Mouse (Mus musculus) CD4-positive, CD25-positive, alpha-beta regulatory T cell, adult 4 months (primary cell): ENCODE measurements around the gene Clcc1. TPM values are rescaled to one million over a fixed set of nuclear protein-coding genes. Genes with fewer than 3 reads are reported as not detected.
"Not testable (repeated sequence)": the region's sequence is repeated elsewhere in the genome, so short reads cannot be mapped to it uniquely, and the experiment has no call there.

Source experiments
- ATAC-seq: one replicate; pipeline ENCODE4 v1.8.0; 2017
- polyA plus RNA-seq, 2 experiments: library from polyadenylated mRNA; unstranded; fragments of 100-300 nt; shearing (Covaris generic); gene quantifications; one replicate each; pipeline ENCODE4 v1.2.1; 2017

Clcc1 gene
- polyA plus RNA-seq: 10 to 100 TPM; 69.6 to 75.5 TPM

- ATAC-seq: peak; percentile 94
Measured at GRCm38 (mm10) chr3:108653710-108654379, at the start of gene Clcc1. Gene Clcc1 (plus strand): TSS chr3:108653913.

GRCm38 (mm10) chr3:108608906-108609305 is 44.8 kb upstream of the Clcc1 start:
- no peak for ATAC-seq

- ATAC-seq: no peak
Measured at GRCm38 (mm10) chr3:108634761-108635160, 19.0 kb upstream of the Clcc1 start.

- no peak for ATAC-seq
Measured at GRCm38 (mm10) chr3:108639412-108639811, 14.3 kb upstream of the Clcc1 start.

- ATAC-seq: no peak
Measured at GRCm38 (mm10) chr3:108640998-108641397, 12.7 kb upstream of the Clcc1 start.

- ATAC-seq: no peak
Measured at GRCm38 (mm10) chr3:108644856-108645255, 8.9 kb upstream of the Clcc1 start.

- no peak for ATAC-seq
Measured at GRCm38 (mm10) chr3:108646036-108646435, 7.7 kb upstream of the Clcc1 start.

- ATAC-seq: not testable (repeated sequence)
Measured at GRCm38 (mm10) chr3:108647681-108648080, 6.0 kb upstream of the Clcc1 start.

- peak; percentile 39 for ATAC-seq
Measured at GRCm38 (mm10) chr3:108652866-108653642, 659 bp upstream of the Clcc1 start.

GRCm38 (mm10) chr3:108654566-108654965 is 853 bp downstream of the Clcc1 start:
- ATAC-seq: no peak

GRCm38 (mm10) chr3:108655486-108655885 is 1.8 kb downstream of the Clcc1 start:
- ATAC-seq: no peak

GRCm38 (mm10) chr3:108658612-108659011 is 4.9 kb downstream of the Clcc1 start:
- no peak for ATAC-seq

GRCm38 (mm10) chr3:108660941-108661340 is 7.2 kb downstream of the Clcc1 start:
- no peak for ATAC-seq

- no peak for ATAC-seq
Measured at GRCm38 (mm10) chr3:108676616-108677015, 22.9 kb downstream of the Clcc1 start.

- no peak for ATAC-seq
Measured at GRCm38 (mm10) chr3:108681004-108681403, 27.3 kb downstream of the Clcc1 start.

GRCm38 (mm10) chr3:108683597-108683996 is 29.9 kb downstream of the Clcc1 start:
- not testable (repeated sequence) for ATAC-seq

- no peak for ATAC-seq
Measured at GRCm38 (mm10) chr3:108685701-108686100, 32.0 kb downstream of the Clcc1 start.

- no peak for ATAC-seq
Measured at GRCm38 (mm10) chr3:108689015-108689441, 35.3 kb downstream of the Clcc1 start.

- ATAC-seq: no peak
Measured at GRCm38 (mm10) chr3:108689446-108689845, 35.7 kb downstream of the Clcc1 start.

- no peak for ATAC-seq
Measured at GRCm38 (mm10) chr3:108689979-108690378, 36.3 kb downstream of the Clcc1 start.

GRCm38 (mm10) chr3:108694321-108694720 is 40.6 kb downstream of the Clcc1 start:
- ATAC-seq: no peak

- ATAC-seq: no peak
Measured at GRCm38 (mm10) chr3:108698662-108699061, 44.9 kb downstream of the Clcc1 start.

GRCm38 (mm10) chr3:108699786-108700185 is 46.1 kb downstream of the Clcc1 start:
- ATAC-seq: no peak

GRCm38 (mm10) chr3:108701256-108701655 is 47.5 kb downstream of the Clcc1 start:
- ATAC-seq: peak; percentile 45
